Comparison of ENCODE assay signal across 10 mouse cellular contexts in genomic region chr16:35941382-35941781, GRCm38 (mm10). TPM values are rescaled to one million over a fixed set of nuclear protein-coding genes. Genes with fewer than 3 reads are reported as not detected.
A peak's percentile ranks its signal among the peaks of the same experiment; 100 is the strongest.
DNase-seq lines count a peak whose midpoint lies in the region; ATAC-seq and TF ChIP-seq lines count a peak whose summit lies in the region.
"Had no signal": no experiment of that assay in that cellular context is flagged by ENCODE, and none has a peak within 500 bp of the region (broad histone marks: within the 10 kb centered on the region; RNA-seq: fewer than 3 reads in every experiment).

No protein-coding gene starts in this region.

- ATAC-seq in heart, postnatal 0 days (ENCODE audit: insufficient read depth, low read depth) = no peak
- ATAC-seq in heart, embryonic 11.5 days (replicated peaks; ENCODE audit: insufficient number of reproducible peaks, low FRiP score, low TSS enrichment) = no peak
- ATAC-seq in monocyte, adult 5-6 weeks (replicated peaks; ENCODE audit: insufficient number of reproducible peaks, low FRiP score, low TSS enrichment, poor library complexity, severe bottlenecking) = no peak
- ATAC-seq in intestine, embryonic 15.5 days = no peak

- H3K4me2 ChIP-seq in heart, postnatal 0 days (ENCODE audit: low read depth, low read length) = no peak overlapping the region
- H3K4me2 ChIP-seq in heart, embryonic 11.5 days = no peak overlapping the region
- H3K4me2 ChIP-seq in intestine, embryonic 15.5 days (replicated peaks) = no peak overlapping the region
- H3K4me2 ChIP-seq: neural tube, embryonic 12.5 days had no signal

- no peaks in the 10 kb centered on the region for H3K27me3 ChIP-seq in heart, postnatal 0 days (ENCODE audit: control insufficient read depth, insufficient read depth, low read length)
- no peaks in the 10 kb centered on the region for H3K27me3 ChIP-seq in heart, embryonic 11.5 days (ENCODE audit: control insufficient read depth, insufficient read depth, low read length)
- H3K27me3 ChIP-seq in intestine, embryonic 15.5 days (replicated peaks) = no peaks in the 10 kb centered on the region

- H3K9me3 ChIP-seq in heart, postnatal 0 days (replicated peaks; ENCODE audit: control insufficient read depth, low read length) = no peaks in the 10 kb centered on the region
- H3K9me3 ChIP-seq in heart, embryonic 11.5 days (replicated peaks; ENCODE audit: control insufficient read depth, low read length) = no peaks in the 10 kb centered on the region
- no peaks in the 10 kb centered on the region for H3K9me3 ChIP-seq in intestine, embryonic 15.5 days
- H3K9me3 ChIP-seq: neural tube, embryonic 12.5 days had no signal

- no peak overlapping the region for H3K9ac ChIP-seq in heart, postnatal 0 days (replicated peaks; ENCODE audit: low read depth, low read length)
- no peak overlapping the region for H3K9ac ChIP-seq in heart, embryonic 11.5 days (ENCODE audit: low read depth, low read length)
- no peak overlapping the region for H3K9ac ChIP-seq in intestine, embryonic 15.5 days
- H3K9ac ChIP-seq: neural tube, embryonic 12.5 days had no signal

- 0 out of 2 replicates have a peak, but pooled peaks cover 7% of the 10 kb centered on the region for H3K4me1 ChIP-seq in heart, postnatal 0 days (ENCODE audit: control insufficient read depth, insufficient read depth)
- H3K4me1 ChIP-seq in heart, embryonic 11.5 days (ENCODE audit: control insufficient read depth, insufficient read depth, low read length) = no peaks in the 10 kb centered on the region
- 0 out of 2 replicates have a peak, but pooled peaks cover 7% of the 10 kb centered on the region for H3K4me1 ChIP-seq in intestine, embryonic 15.5 days (replicated peaks)

- no peak for DNase-seq in heart, postnatal 0 days (ENCODE audit: low spot score)
- DNase-seq in A20 (ENCODE audit: low read depth, low spot score) = peak; percentile 63
- DNase-seq in T-cell, adult 2 months (ENCODE audit: low spot score) = peak; percentile 53
- DNase-seq in lung, postnatal 14 days = peak; percentile 35
- no peak for DNase-seq in urinary bladder, postnatal 10 days (ENCODE audit: low spot score)
- DNase-seq: gastrocnemius, postnatal 36 days had no signal

- no peak for TF ChIP-seq EP300 in heart, postnatal 0 days (IDR thresholded peaks at IDR 0.05; ENCODE audit: low read depth)

- H3K36me3 ChIP-seq in heart, postnatal 0 days (replicated peaks; ENCODE audit: control insufficient read depth, insufficient read depth, low read length) = peaks cover 32% of the 10 kb centered on the region
- H3K36me3 ChIP-seq in heart, embryonic 11.5 days (ENCODE audit: control insufficient read depth, insufficient read depth, low read length) = no peaks in the 10 kb centered on the region
- H3K36me3 ChIP-seq in intestine, embryonic 15.5 days = no peaks in the 10 kb centered on the region
- H3K36me3 ChIP-seq: neural tube, embryonic 12.5 days had no signal

- WGBS in heart, postnatal 0 days = 82% methylated on average over 7 of the region's 7 CpGs
- WGBS in heart, embryonic 11.5 days (ENCODE audit: insufficient replicate concordance) = 84% methylated on average over 7 of the region's 7 CpGs
- 87% methylated on average over 7 of the region's 7 CpGs for WGBS in intestine, embryonic 15.5 days

- TF ChIP-seq CTCF in heart, postnatal 0 days (IDR thresholded peaks at IDR 0.05; ENCODE audit: low read depth) = peak; percentile 40

- no peak overlapping the region for H3K27ac ChIP-seq in heart, postnatal 0 days (ENCODE audit: low read depth)
- H3K27ac ChIP-seq in heart, embryonic 11.5 days (ENCODE audit: low read depth, low read length) = no peak overlapping the region
- no peak overlapping the region for H3K27ac ChIP-seq in intestine, embryonic 15.5 days
- H3K27ac ChIP-seq: neural tube, embryonic 12.5 days had no signal

- H3K4me3 ChIP-seq in heart, postnatal 0 days (ENCODE audit: low read depth, low read length) = no peak overlapping the region
- no peak overlapping the region for H3K4me3 ChIP-seq in heart, embryonic 11.5 days (ENCODE audit: low read depth, low read length)
- no peak overlapping the region for H3K4me3 ChIP-seq in intestine, embryonic 15.5 days (replicated peaks)
- H3K4me3 ChIP-seq: neural tube, embryonic 12.5 days had no signal

RNA-seq across cellular contexts. Expression of gene Dtx3l, which starts 2.4 kb away (rescaled TPM):
- 8.1 and 11.2 TPM in 2 replicates for total RNA-seq in heart, postnatal 0 days (2014; rRNA removed; ENCODE audit: low replicate concordance)
- 5.1 and 5.6 TPM in 2 replicates for polyA plus RNA-seq in heart, postnatal 0 days (2015; fragmentation: Nextera tagmentation; extraction: Ambion mirVana)
- 3.4 and 4.0 TPM in 2 replicates for polyA plus RNA-seq in heart, embryonic 11.5 days (2014; fragmentation: Nextera tagmentation; extraction: Ambion mirVana)
- total RNA-seq in monocyte, adult 5-6 weeks (2017) = 29.2 to 67.2 TPM (median 45.3 TPM) in 3 replicates
- polyA plus RNA-seq in intestine, embryonic 15.5 days (2015; fragmentation: Nextera tagmentation; extraction: Ambion mirVana) = 8.6 TPM in 2 replicates

RNA-seq across cellular contexts. Expression of gene Parp9, which starts 3.1 kb away (rescaled TPM):
- 9.7 and 26.6 TPM in 2 replicates for total RNA-seq in heart, postnatal 0 days (2014; rRNA removed; ENCODE audit: low replicate concordance)
- polyA plus RNA-seq in heart, postnatal 0 days (2015; fragmentation: Nextera tagmentation; extraction: Ambion mirVana) = 9.0 and 11.4 TPM in 2 replicates
- 3.3 and 5.1 TPM in 2 replicates for polyA plus RNA-seq in heart, embryonic 11.5 days (2014; fragmentation: Nextera tagmentation; extraction: Ambion mirVana)
- 69.9 to 79.8 TPM (median 70.6 TPM) in 3 replicates for total RNA-seq in monocyte, adult 5-6 weeks (2017)
- 12.0 and 14.0 TPM in 2 replicates for polyA plus RNA-seq in intestine, embryonic 15.5 days (2015; fragmentation: Nextera tagmentation; extraction: Ambion mirVana)

RNA-seq across cellular contexts. Expression of gene Kpna1, which starts 37.2 kb away (rescaled TPM):
- 46.3 and 55.0 TPM in 2 replicates for total RNA-seq in heart, postnatal 0 days (2014; rRNA removed; ENCODE audit: low replicate concordance)
- 29.4 and 37.3 TPM in 2 replicates for polyA plus RNA-seq in heart, postnatal 0 days (2015; fragmentation: Nextera tagmentation; extraction: Ambion mirVana)
- 49.9 and 58.1 TPM in 2 replicates for polyA plus RNA-seq in heart, embryonic 11.5 days (2014; fragmentation: Nextera tagmentation; extraction: Ambion mirVana)
- total RNA-seq in monocyte, adult 5-6 weeks (2017) = 68.3 to 93.7 TPM (median 75.3 TPM) in 3 replicates
- 34.9 and 40.2 TPM in 2 replicates for polyA plus RNA-seq in intestine, embryonic 15.5 days (2015; fragmentation: Nextera tagmentation; extraction: Ambion mirVana)

Comparison
In these comparisons a context has a peak if more than half of its experiments do, and no peak if none do; other contexts are left out.
1. DNase-seq: peak in A20 (single experiment), T-cell, adult 2 months (single experiment) and lung, postnatal 14 days (single experiment); none in heart, postnatal 0 days (single experiment) and urinary bladder, postnatal 10 days (single experiment).